Mouse (Mus musculus) heart, embryonic 15.5 days (tissue): ENCODE results near the gene Epor. TPM values are rescaled to one million over a fixed set of nuclear protein-coding genes. Genes with fewer than 3 reads are reported as not detected.

Experiments
- ATAC-seq: fragments of 200-750 bp; cut with Nextera tagmentation; replicated peaks from 2 replicates; pipeline ENCODE4 v1.8.0; 2017; ENCODE audit warnings: low read depth, moderate TSS enrichment; ENCODE audit not compliant: insufficient number of reproducible peaks, insufficient read depth, low FRiP score
- H3K27ac ChIP-seq: fragments of 300-500 bp; sonication (generic); 2 replicates; pipeline ENCODE4 v1.5.1; 2015; ENCODE audit warnings: mild to moderate bottlenecking, inconsistent platforms
- H3K27me3 ChIP-seq: fragments of 300-500 bp; sonication (generic); 2 replicates; pipeline ENCODE4 v1.6.1; 2015; ENCODE audit warnings: inconsistent platforms
- H3K36me3 ChIP-seq: fragments of 300-500 bp; sonication (generic); 2 replicates; pipeline ENCODE4 v1.6.1; 2015; ENCODE audit warnings: mild to moderate bottlenecking, inconsistent platforms
- H3K4me1 ChIP-seq: fragments of 300-500 bp; sonication (generic); replicated peaks from 2 replicates; pipeline ENCODE4 v1.6.1; 2015; ENCODE audit warnings: inconsistent platforms
- H3K4me2 ChIP-seq: fragments of 300-500 bp; sonication (generic); 2 replicates; pipeline ENCODE4 v1.6.1; 2015; ENCODE audit warnings: inconsistent platforms, mild to moderate bottlenecking, moderate library complexity
- H3K4me3 ChIP-seq: fragments of 300-500 bp; sonication (generic); 2 replicates; pipeline ENCODE4 v1.5.1; 2015; ENCODE audit warnings: mild to moderate bottlenecking, inconsistent platforms
- H3K9ac ChIP-seq: fragments of 300-500 bp; sonication (generic); 2 replicates; pipeline ENCODE4 v1.6.1; 2015; ENCODE audit warnings: mild to moderate bottlenecking, inconsistent platforms
- H3K9me3 ChIP-seq: fragments of 300-500 bp; sonication (generic); replicated peaks from 2 replicates; pipeline ENCODE4 v1.6.1; 2016; ENCODE audit warnings: inconsistent platforms
- WGBS: fragments of 180-500 bp; shearing (Covaris S2); methylation state at CpG from one replicate; pipeline ENCODE4 v1.1.7; 2015; ENCODE audit warnings: mixed read lengths; 5-methylcytosine and 5-hydroxymethylcytosine counted together
- polyA plus RNA-seq: library from polyadenylated mRNA; unstranded; fragments of >200 nt; fragmentation: Nextera tagmentation; extraction: Ambion mirVana; gene quantifications from 2 replicates; pipeline ENCODE4 v1.2.1, GENCODE M21; 2015

The Epor gene
- polyA plus RNA-seq = 2.9 and 4.7 TPM in 2 replicates

GRCm38 (mm10) chr9:21963417-21963816 lies at the start of gene Epor:
TSS of gene Epor (minus strand) at chr9:21963506.
- peak within 1 kb of the TSS; percentile 98 for H3K4me2 ChIP-seq
- peak within 1 kb of the TSS; percentile 55 for H3K9ac ChIP-seq
- H3K27ac ChIP-seq = no peak within 1 kb of the TSS; the same call in 1 of the 2 replicates
- peaks cover 34% of the 10 kb centered on the region for H3K4me1 ChIP-seq
- WGBS = 6% methylated on average over 8 of the region's 8 CpGs
- peak within 1 kb of the TSS; percentile 59 for H3K4me3 ChIP-seq
- no peaks in the 10 kb centered on the region for H3K36me3 ChIP-seq
- ATAC-seq = 0 out of 2 replicates have a peak, but pooled peaks have one; percentile 3
- H3K27me3 ChIP-seq = peaks cover 32% of the 10 kb centered on the region
- no peaks in the 10 kb centered on the region for H3K9me3 ChIP-seq

- no peak overlapping the region for H3K4me3 ChIP-seq
- 91% methylated on average over 13 of the region's 13 CpGs for WGBS
- H3K4me2 ChIP-seq = no peak overlapping the region
- no peak overlapping the region for H3K27ac ChIP-seq
- no peaks in the 10 kb centered on the region for H3K27me3 ChIP-seq
- peaks cover 66% of the 10 kb centered on the region for H3K36me3 ChIP-seq
- no peak overlapping the region for H3K9ac ChIP-seq
- H3K4me1 ChIP-seq = no peaks in the 10 kb centered on the region
- no peak for ATAC-seq
- no peaks in the 10 kb centered on the region for H3K9me3 ChIP-seq
These were observed 49.4 kb upstream of the Epor start for GRCm38 (mm10) chr9:22012731-22013130.

- Histone ChIP-seq H3K27me3 (no peaks in the 10 kb centered on the region), H3K4me2 (no peak overlapping the region), H3K9me3 (no peaks in the 10 kb centered on the region), H3K4me1 (no peaks in the 10 kb centered on the region), H3K27ac (no peak overlapping the region), H3K9ac (no peak overlapping the region), H3K36me3 (peaks cover 76% of the 10 kb centered on the region), H3K4me3 (no peak overlapping the region)
- no peak for ATAC-seq
- 82% methylated on average over 5 of the region's 5 CpGs for WGBS
These were observed 47.7 kb upstream of the Epor start for GRCm38 (mm10) chr9:22011055-22011454.

DNA sequence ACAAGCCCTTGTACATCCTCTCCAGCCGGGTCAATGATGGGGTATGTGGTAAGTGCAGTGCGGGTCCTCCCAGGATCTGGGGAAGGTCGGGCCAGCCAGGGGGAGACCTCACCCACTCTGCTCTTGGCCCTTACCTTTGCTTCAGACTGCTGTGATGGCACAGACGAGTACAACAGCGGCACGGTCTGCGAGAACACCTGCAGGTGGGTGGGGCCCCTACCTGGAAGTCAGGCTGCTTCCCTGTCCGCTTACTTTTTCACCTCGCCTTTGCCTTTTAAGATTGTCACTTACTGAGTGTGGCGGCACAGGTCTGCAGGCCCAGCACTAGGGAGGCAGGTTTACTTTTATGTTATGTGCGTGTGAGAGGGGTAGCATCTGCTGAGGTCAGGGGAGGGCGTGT lies 41.2 kb upstream of the Epor start:
- Histone ChIP-seq H3K9ac (no peak overlapping the region), H3K36me3 (peaks cover 44% of the 10 kb centered on the region), H3K27me3 (peaks cover 2% of the 10 kb centered on the region), H3K9me3 (no peaks in the 10 kb centered on the region), H3K4me3 (no peak overlapping the region), H3K4me1 (peaks cover 17% of the 10 kb centered on the region), H3K27ac (no peak overlapping the region), H3K4me2 (no peak overlapping the region)
- WGBS = 94% methylated on average over 12 of the region's 12 CpGs
- ATAC-seq = no peak

DNA sequence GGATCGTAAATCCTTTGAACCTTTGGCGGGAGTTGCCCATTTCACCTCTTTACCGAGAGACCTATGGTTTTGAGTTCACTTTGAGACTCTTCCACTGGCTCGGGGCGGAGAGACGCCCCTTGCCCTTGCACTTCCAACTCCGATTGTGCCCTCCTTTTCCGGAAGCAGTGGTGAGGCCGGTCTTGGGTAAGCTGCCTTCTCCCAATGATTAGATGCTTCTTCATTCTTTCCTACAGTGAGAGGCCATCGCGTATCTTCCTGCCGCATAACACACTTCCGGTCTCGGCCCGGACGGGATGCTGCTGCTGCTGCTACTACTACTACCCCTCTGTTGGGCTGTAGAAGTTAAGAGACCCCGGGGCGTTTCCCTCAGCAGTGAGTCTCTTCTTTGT lies 39.9 kb upstream of the Epor start:
- Histone ChIP-seq H3K9me3 (no peaks in the 10 kb centered on the region), H3K4me2 (peak overlapping the region; percentile 83), H3K27ac (peak overlapping the region; percentile 75), H3K4me3 (peak overlapping the region; percentile 72), H3K4me1 (peaks cover 17% of the 10 kb centered on the region), H3K9ac (peak overlapping the region; percentile 61), H3K36me3 (peaks cover 30% of the 10 kb centered on the region), H3K27me3 (peaks cover 9% of the 10 kb centered on the region)
- WGBS = under 1% methylated on average over 18 of the region's 18 CpGs
- ATAC-seq = no peak

- Histone ChIP-seq H3K9ac (peak within 1 kb of the TSS; percentile 61), H3K36me3 (peaks cover 26% of the 10 kb centered on the region), H3K4me1 (peaks cover 17% of the 10 kb centered on the region), H3K27ac (peak within 1 kb of the TSS; percentile 75), H3K4me2 (peak within 1 kb of the TSS; percentile 83), H3K4me3 (peak within 1 kb of the TSS; percentile 72), H3K9me3 (no peaks in the 10 kb centered on the region), H3K27me3 (peaks cover 10% of the 10 kb centered on the region)
- 7% methylated on average over 57 of the region's 57 CpGs for WGBS
- ATAC-seq = peak; percentile 99
These were observed 39.2 kb upstream of the Epor start, which contains the start of the genes Ccdc151 and Prkcsh for GRCm38 (mm10) chr9:22002194-22003162. TSS of gene Ccdc151 (minus strand) at chr9:22002634. TSS of gene Prkcsh (plus strand) at chr9:22002806.

- H3K4me2 ChIP-seq = no peak overlapping the region
- no peaks in the 10 kb centered on the region for H3K9me3 ChIP-seq
- H3K4me3 ChIP-seq = no peak overlapping the region
- H3K27ac ChIP-seq = no peak overlapping the region
- no peak overlapping the region for H3K9ac ChIP-seq
- H3K36me3 ChIP-seq = peaks cover 22% of the 10 kb centered on the region
- ATAC-seq = no peak
- H3K4me1 ChIP-seq = peaks cover 17% of the 10 kb centered on the region
- WGBS = 88% methylated on average over 4 of the region's 4 CpGs
- peaks cover 10% of the 10 kb centered on the region for H3K27me3 ChIP-seq
These were observed 38.3 kb upstream of the Epor start for GRCm38 (mm10) chr9:22001633-22002032.

DNA sequence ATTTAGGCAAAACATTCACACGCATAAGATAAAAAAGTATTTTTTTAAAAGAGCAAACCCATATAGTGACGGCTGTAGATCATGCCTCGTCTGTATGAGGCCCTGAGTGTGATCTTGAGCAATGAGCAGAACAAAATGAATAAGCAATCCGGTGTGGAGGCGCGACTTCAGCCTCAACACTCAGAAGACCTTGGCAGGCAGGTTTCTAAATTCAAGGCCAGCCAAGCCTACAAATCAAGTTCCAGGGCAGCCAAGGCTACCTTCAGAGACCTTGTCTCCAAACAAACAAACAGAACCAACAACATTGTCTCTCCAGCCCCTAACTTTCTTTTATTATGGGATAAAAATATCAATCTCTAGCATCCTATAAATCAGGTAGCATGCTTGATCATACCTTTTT lies 37.0 kb upstream of the Epor start:
- Histone ChIP-seq H3K4me2 (no peak overlapping the region), H3K27me3 (peaks cover 10% of the 10 kb centered on the region), H3K36me3 (peaks cover 10% of the 10 kb centered on the region; the same call in 1 of the 2 replicates), H3K9ac (no peak overlapping the region), H3K9me3 (no peaks in the 10 kb centered on the region), H3K4me1 (peaks cover 17% of the 10 kb centered on the region), H3K27ac (no peak overlapping the region), H3K4me3 (no peak overlapping the region)
- WGBS = 86% methylated on average over 6 of the region's 6 CpGs
- ATAC-seq = no peak

- Histone ChIP-seq H3K4me2 (no peak overlapping the region), H3K9ac (no peak overlapping the region), H3K27ac (no peak overlapping the region), H3K4me3 (no peak overlapping the region), H3K4me1 (no peaks in the 10 kb centered on the region), H3K27me3 (peaks cover 41% of the 10 kb centered on the region), H3K9me3 (no peaks in the 10 kb centered on the region), H3K36me3 (no peaks in the 10 kb centered on the region)
- ATAC-seq = no peak
- 78% methylated on average over 3 of the region's 3 CpGs for WGBS
These were observed 33.0 kb upstream of the Epor start for GRCm38 (mm10) chr9:21996178-21996867.

DNA sequence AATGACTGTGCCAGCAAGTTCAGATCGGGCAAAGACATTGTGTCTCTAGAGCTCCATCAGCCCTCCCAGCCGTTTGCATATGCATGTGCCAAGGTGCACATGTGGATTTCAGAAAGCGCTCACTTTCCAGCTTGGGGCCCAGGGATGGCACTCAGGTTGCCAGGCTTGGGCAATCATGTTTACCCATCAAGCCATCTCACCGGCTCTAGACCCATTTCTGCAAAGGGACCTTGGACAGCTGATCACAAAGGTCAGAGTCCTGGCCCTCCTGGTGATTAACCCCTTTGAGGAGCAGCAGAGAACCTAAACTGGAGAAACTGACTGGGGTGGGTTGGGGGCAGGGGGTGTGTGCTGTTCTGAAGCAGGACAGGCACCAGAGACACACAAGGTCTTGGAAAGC lies 28.9 kb upstream of the Epor start:
- Histone ChIP-seq H3K27ac (no peak overlapping the region), H3K9ac (no peak overlapping the region), H3K4me1 (peaks cover 25% of the 10 kb centered on the region), H3K9me3 (no peaks in the 10 kb centered on the region), H3K4me3 (no peak overlapping the region), H3K4me2 (no peak overlapping the region), H3K27me3 (peaks cover 72% of the 10 kb centered on the region), H3K36me3 (no peaks in the 10 kb centered on the region)
- no peak for ATAC-seq
- WGBS = 76% methylated on average over 4 of the region's 4 CpGs
